Mouse (Mus musculus): ENCODE results near the gene Rpl27.
"Not testable (repeated sequence)": the region's sequence is repeated elsewhere in the genome, so short reads cannot be mapped to it uniquely, and the experiment has no call there.

DNA sequence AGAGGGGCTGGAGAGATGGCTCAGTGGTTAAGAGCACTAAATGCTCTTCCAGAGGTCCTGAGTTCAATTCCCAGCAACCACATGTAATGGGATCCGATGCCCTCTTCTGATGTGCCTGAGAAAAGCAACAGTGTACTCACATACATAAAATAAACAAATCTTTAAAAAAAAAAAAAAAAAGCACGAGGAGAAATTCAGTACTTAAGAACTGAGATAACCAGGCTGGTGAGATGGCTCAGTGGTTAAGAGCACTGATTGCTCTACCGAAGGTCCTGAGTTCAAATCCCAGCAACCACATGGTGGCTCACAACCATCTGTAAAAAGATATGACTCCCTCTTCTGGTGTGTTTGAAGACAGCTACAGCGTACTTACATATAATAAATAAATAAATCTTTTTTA lies 7.5 kb downstream of the Rpl27 start:
- TF ChIP-seq CTCF (IDR thresholded peaks at IDR 0.05; ENCODE audit: low read depth, low read length); POLR2A (IDR thresholded peaks at IDR 0.05; ENCODE audit: extremely low read depth, insufficient read depth, low read length): not testable (repeated sequence)
